Mouse (Mus musculus): Measurements from ENCODE around the gene Cpn1.
A peak's percentile ranks its signal among the peaks of the same experiment; 100 is the strongest.
"Not testable (repeated sequence)": the region's sequence is repeated elsewhere in the genome, so short reads cannot be mapped to it uniquely, and the experiment has no call there.

Cpn1 gene

GRCm38 (mm10) chr19:43980711-43981110 lies 5.6 kb downstream of the Cpn1 start:
- no peak for DNase-seq

GRCm38 (mm10) chr19:43977799-43978198 lies 8.6 kb downstream of the Cpn1 start:
- no peak for DNase-seq

GRCm38 (mm10) chr19:43976661-43977060 lies 9.7 kb downstream of the Cpn1 start:
- no peak for DNase-seq

GRCm38 (mm10) chr19:43974221-43974620 lies 12.1 kb downstream of the Cpn1 start:
- no peak for DNase-seq

GRCm38 (mm10) chr19:43973711-43974110 lies 12.6 kb downstream of the Cpn1 start:
- DNase-seq = no peak

GRCm38 (mm10) chr19:43972129-43972528 lies 14.2 kb downstream of the Cpn1 start:
- no peak for DNase-seq

GRCm38 (mm10) chr19:43968436-43969026 lies 17.8 kb downstream of the Cpn1 start:
- no peak for DNase-seq

GRCm38 (mm10) chr19:43966481-43966880 lies 19.9 kb downstream of the Cpn1 start:
- DNase-seq = no peak

GRCm38 (mm10) chr19:43965496-43966085 lies 20.8 kb downstream of the Cpn1 start:
- no peak for DNase-seq

GRCm38 (mm10) chr19:43962795-43963194 lies 23.6 kb downstream of the Cpn1 start:
- DNase-seq = no peak

GRCm38 (mm10) chr19:43961185-43961584 lies 25.2 kb downstream of the Cpn1 start:
- DNase-seq = no peak

- no peak for DNase-seq
Measured at GRCm38 (mm10) chr19:43960014-43960413, 26.3 kb downstream of the Cpn1 start.

GRCm38 (mm10) chr19:43959162-43959561 lies 27.2 kb downstream of the Cpn1 start:
- peak; percentile 42 for DNase-seq

GRCm38 (mm10) chr19:43957881-43958280 lies 28.5 kb downstream of the Cpn1 start:
- no peak for DNase-seq

GRCm38 (mm10) chr19:43957402-43957801 lies 29.0 kb downstream of the Cpn1 start:
- no peak for DNase-seq

GRCm38 (mm10) chr19:43955266-43955665 lies 31.1 kb downstream of the Cpn1 start:
- no peak for DNase-seq

GRCm38 (mm10) chr19:43954864-43955263 lies 31.5 kb downstream of the Cpn1 start:
- DNase-seq = no peak

- not testable (repeated sequence) for DNase-seq
Measured at GRCm38 (mm10) chr19:43952936-43953335, 33.4 kb downstream of the Cpn1 start.

GRCm38 (mm10) chr19:43949111-43949810 lies 37.1 kb downstream of the Cpn1 start:
- DNase-seq = no peak

- DNase-seq = no peak
Measured at GRCm38 (mm10) chr19:43944566-43944965, 41.8 kb downstream of the Cpn1 start.

- no peak for DNase-seq
Measured at GRCm38 (mm10) chr19:43943076-43943475, 43.3 kb downstream of the Cpn1 start.

GRCm38 (mm10) chr19:43939769-43940689 lies 46.3 kb downstream of the Cpn1 start, which contains the start of gene Dnmbp:
Gene Dnmbp, minus strand, starts transcription at chr19:43940191.
- DNase-seq = peak; percentile 80

- DNase-seq = no peak
Measured at GRCm38 (mm10) chr19:43939171-43939768, 47.1 kb downstream of the Cpn1 start.

All from cerebellum, adult 9-11 months (tissue).